Mouse (Mus musculus): Measurements from ENCODE around the gene Dennd1c. TPM values are rescaled to one million over a fixed set of nuclear protein-coding genes. Genes with fewer than 3 reads are reported as not detected.

Gene Dennd1c
- total and polyA plus RNA-seq, 2 experiments from 2014 or later = 2.8 to 3.8 TPM

GRCm38 (mm10) chr17:57079919-57080318 lies 1.6 kb upstream of the Dennd1c start:
- Histone ChIP-seq H3K4me2 (ENCODE audit: low read depth, low read length) (no peak overlapping the region), H3K27ac (no peak overlapping the region), H3K36me3 (ENCODE audit: insufficient read depth, low read length) (peaks cover 12% of the 10 kb centered on the region; the same call in 1 of the 2 replicates), H3K4me1 (ENCODE audit: insufficient read depth, low read length) (no peaks in the 10 kb centered on the region), H3K9ac (replicated peaks; ENCODE audit: low read length) (no peak overlapping the region), H3K27me3 (ENCODE audit: insufficient read depth, low read length) (no peaks in the 10 kb centered on the region), H3K4me3 (ENCODE audit: low read length) (no peak overlapping the region), H3K9me3 (ENCODE audit: low read length) (no peaks in the 10 kb centered on the region)
- ATAC-seq (no peak), DNase-seq (ENCODE audit: low spot score) (no peak)
- TF ChIP-seq CTCF (IDR thresholded peaks at IDR 0.05; ENCODE audit: low read depth) = no peak
- 76% methylated on average over 3 of the region's 3 CpGs for WGBS

- Histone ChIP-seq H3K9ac (replicated peaks; ENCODE audit: low read length) (no peak overlapping the region), H3K9me3 (ENCODE audit: low read length) (no peaks in the 10 kb centered on the region), H3K4me2 (ENCODE audit: low read depth, low read length) (no peak overlapping the region), H3K4me3 (ENCODE audit: low read length) (no peak overlapping the region), H3K4me1 (ENCODE audit: insufficient read depth, low read length) (no peaks in the 10 kb centered on the region), H3K27ac (no peak overlapping the region), H3K27me3 (ENCODE audit: insufficient read depth, low read length) (no peaks in the 10 kb centered on the region), H3K36me3 (ENCODE audit: insufficient read depth, low read length) (peaks cover 12% of the 10 kb centered on the region; the same call in 1 of the 2 replicates)
- ATAC-seq (no peak), DNase-seq (ENCODE audit: low spot score) (no peak)
- no peak for TF ChIP-seq CTCF (IDR thresholded peaks at IDR 0.05; ENCODE audit: low read depth)
- 58% methylated on average over 3 of the region's 3 CpGs for WGBS
Observed at GRCm38 (mm10) chr17:57076916-57077315, 1.4 kb downstream of the Dennd1c start.

GRCm38 (mm10) chr17:57070699-57071098 lies 7.6 kb downstream of the Dennd1c start:
- Histone ChIP-seq H3K4me3 (ENCODE audit: low read length) (peak overlapping the region; percentile 6; the same call in 1 of the 2 replicates), H3K27ac (no peak overlapping the region), H3K4me2 (ENCODE audit: low read depth, low read length) (peak overlapping the region; percentile 23; the same call in 1 of the 2 replicates), H3K4me1 (ENCODE audit: insufficient read depth, low read length) (no peaks in the 10 kb centered on the region), H3K36me3 (ENCODE audit: insufficient read depth, low read length) (no peaks in the 10 kb centered on the region), H3K9ac (replicated peaks; ENCODE audit: low read length) (no peak overlapping the region), H3K27me3 (ENCODE audit: insufficient read depth, low read length) (no peaks in the 10 kb centered on the region), H3K9me3 (ENCODE audit: low read length) (no peaks in the 10 kb centered on the region)
- no peak for TF ChIP-seq CTCF (IDR thresholded peaks at IDR 0.05; ENCODE audit: low read depth)
- peak; percentile 41; the same call in 1 of the 2 replicates for ATAC-seq
- peak; percentile 49 for DNase-seq (ENCODE audit: low spot score)
- 3% methylated on average over 11 of the region's 11 CpGs for WGBS

GRCm38 (mm10) chr17:57070272-57070671 lies 8.0 kb downstream of the Dennd1c start:
- no peak for TF ChIP-seq CTCF (IDR thresholded peaks at IDR 0.05; ENCODE audit: low read depth)
- peak overlapping the region; percentile 6; the same call in 1 of the 2 replicates for H3K4me3 ChIP-seq (ENCODE audit: low read length)
- no peak for ATAC-seq
- WGBS = 16% methylated on average over 9 of the region's 9 CpGs
- no peaks in the 10 kb centered on the region for H3K4me1 ChIP-seq (ENCODE audit: insufficient read depth, low read length)
- no peak for DNase-seq (ENCODE audit: low spot score)
- no peaks in the 10 kb centered on the region for H3K27me3 ChIP-seq (ENCODE audit: insufficient read depth, low read length)
- no peaks in the 10 kb centered on the region for H3K9me3 ChIP-seq (ENCODE audit: low read length)
- H3K4me2 ChIP-seq (ENCODE audit: low read depth, low read length) = peak overlapping the region; percentile 23
- no peaks in the 10 kb centered on the region for H3K36me3 ChIP-seq (ENCODE audit: insufficient read depth, low read length)
- H3K27ac ChIP-seq = no peak overlapping the region
- no peak overlapping the region for H3K9ac ChIP-seq (replicated peaks; ENCODE audit: low read length)

GRCm38 (mm10) chr17:57066908-57067307 lies 11.4 kb downstream of the Dennd1c start:
- no peak for ATAC-seq
- Histone ChIP-seq H3K36me3 (ENCODE audit: insufficient read depth, low read length) (no peaks in the 10 kb centered on the region), H3K27ac (no peak overlapping the region), H3K9ac (replicated peaks; ENCODE audit: low read length) (no peak overlapping the region), H3K9me3 (ENCODE audit: low read length) (no peaks in the 10 kb centered on the region), H3K4me2 (ENCODE audit: low read depth, low read length) (no peak overlapping the region), H3K4me1 (ENCODE audit: insufficient read depth, low read length) (peaks cover 3% of the 10 kb centered on the region; the same call in 1 of the 2 replicates), H3K27me3 (ENCODE audit: insufficient read depth, low read length) (peaks cover 8% of the 10 kb centered on the region), H3K4me3 (ENCODE audit: low read length) (no peak overlapping the region)
- no peak for TF ChIP-seq CTCF (IDR thresholded peaks at IDR 0.05; ENCODE audit: low read depth)
- 61% methylated on average over 5 of the region's 5 CpGs for WGBS
- no peak for DNase-seq (ENCODE audit: low spot score)

GRCm38 (mm10) chr17:57063031-57063430 lies 15.3 kb downstream of the Dennd1c start:
- no peaks in the 10 kb centered on the region for H3K9me3 ChIP-seq (ENCODE audit: low read length)
- no peak overlapping the region for H3K27ac ChIP-seq
- H3K4me1 ChIP-seq (ENCODE audit: insufficient read depth, low read length) = peaks cover 8% of the 10 kb centered on the region; the same call in 1 of the 2 replicates
- peaks cover 12% of the 10 kb centered on the region for H3K27me3 ChIP-seq (ENCODE audit: insufficient read depth, low read length)
- 13% methylated on average over 8 of the region's 8 CpGs for WGBS
- ATAC-seq (no peak), DNase-seq (ENCODE audit: low spot score) (no peak)
- TF ChIP-seq CTCF (IDR thresholded peaks at IDR 0.05; ENCODE audit: low read depth) = no peak
- no peak overlapping the region for H3K4me3 ChIP-seq (ENCODE audit: low read length)
- H3K4me2 ChIP-seq (ENCODE audit: low read depth, low read length) = no peak overlapping the region
- H3K9ac ChIP-seq (replicated peaks; ENCODE audit: low read length) = no peak overlapping the region
- H3K36me3 ChIP-seq (ENCODE audit: insufficient read depth, low read length) = no peaks in the 10 kb centered on the region

DNA sequence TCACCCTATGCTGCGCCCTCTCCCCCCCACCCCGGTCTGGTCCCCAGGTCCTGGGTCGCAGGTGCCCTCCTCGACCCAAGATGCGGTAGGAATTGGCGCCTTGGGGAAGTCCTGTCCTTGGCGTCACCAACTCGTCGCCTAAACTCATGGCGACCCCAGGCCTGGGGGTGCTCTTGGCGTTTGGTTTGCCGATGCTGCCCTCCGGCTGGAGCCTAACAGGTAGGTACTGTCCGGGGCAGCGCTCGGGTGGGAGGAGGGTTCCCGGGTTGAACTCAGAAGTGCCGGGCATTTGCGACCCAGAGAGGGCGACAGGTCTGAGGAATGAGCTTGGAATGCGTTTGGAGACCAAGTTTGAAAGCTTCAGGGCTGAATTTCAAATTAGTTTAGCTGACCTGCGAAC lies 15.8 kb downstream of the Dennd1c start:
- Histone ChIP-seq H3K9me3 (ENCODE audit: low read length) (no peaks in the 10 kb centered on the region), H3K9ac (replicated peaks; ENCODE audit: low read length) (no peak overlapping the region), H3K4me2 (ENCODE audit: low read depth, low read length) (peak overlapping the region; percentile 66), H3K4me3 (ENCODE audit: low read length) (peak overlapping the region; percentile 35), H3K36me3 (ENCODE audit: insufficient read depth, low read length) (no peaks in the 10 kb centered on the region), H3K4me1 (ENCODE audit: insufficient read depth, low read length) (peaks cover 8% of the 10 kb centered on the region; the same call in 1 of the 2 replicates), H3K27me3 (ENCODE audit: insufficient read depth, low read length) (peaks cover 12% of the 10 kb centered on the region), H3K27ac (no peak overlapping the region)
- no peak for TF ChIP-seq CTCF (IDR thresholded peaks at IDR 0.05; ENCODE audit: low read depth)
- under 1% methylated on average over 21 of the region's 22 CpGs for WGBS
- ATAC-seq = no peak
- DNase-seq (ENCODE audit: low spot score) = no peak

Data from hindbrain, postnatal 0 days (tissue).